Mouse (Mus musculus): ENCODE results near the gene Slc35b4. TPM values are rescaled to one million over a fixed set of nuclear protein-coding genes. Genes with fewer than 3 reads are reported as not detected.

Gene Slc35b4
- polyA plus RNA-seq, 1 experiment from 2014 or later: 42.6 TPM

DNA sequence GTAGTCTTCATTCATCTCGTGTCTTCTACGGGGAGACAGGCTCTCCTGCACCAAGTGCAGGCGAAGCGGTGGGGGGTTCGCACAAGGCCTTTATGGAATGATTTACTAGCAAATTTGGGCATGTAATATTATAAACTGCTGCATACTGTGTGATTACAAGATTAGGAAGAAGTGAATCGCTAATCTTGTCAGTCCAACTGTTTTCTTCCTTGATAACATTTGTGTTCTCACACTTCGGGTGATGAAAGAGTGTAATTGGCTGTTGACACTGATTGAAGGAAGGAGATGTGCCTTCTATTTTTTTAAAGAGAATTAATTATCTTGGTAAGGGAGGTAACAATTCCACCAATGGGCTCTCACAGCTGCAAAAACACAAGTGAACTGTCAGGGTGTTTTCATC lies 28.3 kb downstream of the Slc35b4 start:
- WGBS: 79% methylated on average over 7 of the region's 7 CpGs
- no peak overlapping the region for H3K4me2 ChIP-seq (replicated peaks)

DNA sequence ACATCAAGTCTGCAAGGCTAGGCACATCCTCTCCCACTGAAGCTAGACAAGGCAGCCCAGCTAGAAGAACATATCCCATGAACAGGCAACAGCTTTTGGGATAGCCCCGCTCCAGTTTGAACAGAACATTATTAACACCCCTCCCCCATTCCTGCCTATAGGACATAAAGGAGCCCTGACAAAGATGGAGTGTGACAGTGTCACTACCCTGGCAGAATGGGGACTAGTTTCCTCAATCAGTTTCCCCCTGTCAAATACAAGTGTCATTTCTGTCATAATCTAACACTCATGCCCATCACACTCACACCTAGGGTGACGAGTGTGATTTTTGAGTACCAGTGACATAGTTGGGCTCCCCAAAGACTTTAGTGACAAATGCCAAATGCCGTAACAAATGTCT lies 28.9 kb downstream of the Slc35b4 start:
- H3K27me3 ChIP-seq (replicated peaks): no peaks in the 10 kb centered on the region
- ATAC-seq: no peak
- 91% methylated on average over 3 of the region's 3 CpGs for WGBS

More for the DNA sequence above, 28.3 kb downstream of the Slc35b4 start:
- Histone ChIP-seq H3K9ac (no peak overlapping the region), H3K27me3 (replicated peaks) (no peaks in the 10 kb centered on the region), H3K4me1 (replicated peaks) (peaks cover 12% of the 10 kb centered on the region), H3K36me3 (no peaks in the 10 kb centered on the region), H3K27ac (no peak overlapping the region), H3K9me3 (no peaks in the 10 kb centered on the region), H3K4me3 (replicated peaks) (no peak overlapping the region)
- ATAC-seq: no peak

DNA sequence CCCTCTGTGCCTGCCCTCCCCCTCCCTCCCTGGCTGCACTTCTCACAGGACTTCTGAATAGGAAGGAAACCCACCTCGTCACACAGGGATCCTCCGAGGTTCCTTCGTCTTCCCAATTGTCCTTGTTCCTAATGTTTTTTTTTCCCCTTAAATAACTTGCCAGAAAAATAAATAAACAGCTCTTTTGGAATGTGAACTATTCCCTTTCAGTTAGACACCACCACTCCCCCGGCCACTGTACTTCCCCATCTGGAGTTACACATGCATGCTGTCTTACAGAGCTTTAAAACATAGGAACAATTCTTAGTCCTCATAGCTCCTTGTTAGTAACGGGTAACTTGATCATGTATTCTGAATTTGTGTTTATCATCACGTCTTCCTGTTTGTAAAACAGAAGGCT lies 30.9 kb downstream of the Slc35b4 start:
- ATAC-seq: no peak
- 44% methylated on average over 6 of the region's 6 CpGs for WGBS
- H3K27ac ChIP-seq: no peak overlapping the region
- H3K27me3 ChIP-seq (replicated peaks): no peaks in the 10 kb centered on the region
- H3K4me2 ChIP-seq (replicated peaks): no peak overlapping the region
- no peak overlapping the region for H3K9ac ChIP-seq
- no peaks in the 10 kb centered on the region for H3K36me3 ChIP-seq
- H3K9me3 ChIP-seq: no peaks in the 10 kb centered on the region
- H3K4me1 ChIP-seq (replicated peaks): no peaks in the 10 kb centered on the region
- no peak overlapping the region for H3K4me3 ChIP-seq (replicated peaks)

More for the DNA sequence above, 28.9 kb downstream of the Slc35b4 start:
- H3K9ac ChIP-seq: no peak overlapping the region
- H3K27ac ChIP-seq: no peak overlapping the region
- H3K36me3 ChIP-seq: no peaks in the 10 kb centered on the region
- H3K4me3 ChIP-seq (replicated peaks): no peak overlapping the region
- H3K4me2 ChIP-seq (replicated peaks): no peak overlapping the region
- H3K4me1 ChIP-seq (replicated peaks): peaks cover 6% of the 10 kb centered on the region; the same call in 1 of the 2 replicates
- H3K9me3 ChIP-seq: no peaks in the 10 kb centered on the region

DNA sequence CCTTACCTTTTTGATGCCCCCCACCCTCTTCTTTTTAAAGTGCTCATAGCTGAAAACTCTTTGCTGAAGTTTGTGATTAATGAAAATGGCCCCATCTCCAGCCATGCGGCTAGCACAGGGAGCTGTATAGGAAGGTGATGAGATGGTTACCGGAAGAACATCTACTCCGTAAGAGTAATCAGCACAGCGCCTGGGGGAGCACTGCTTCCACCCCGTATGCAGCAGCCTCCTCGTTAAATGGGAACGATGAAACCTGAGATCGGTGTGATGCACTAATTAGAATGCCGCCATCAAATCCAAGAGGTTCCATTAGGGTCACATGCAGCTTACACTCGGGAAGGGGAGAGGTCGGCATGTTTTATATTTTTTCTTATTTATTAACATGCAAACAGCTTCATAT lies 34.0 kb downstream of the Slc35b4 start:
- Histone ChIP-seq H3K4me3 (replicated peaks) (no peak overlapping the region), H3K9ac (no peak overlapping the region), H3K4me1 (replicated peaks) (no peaks in the 10 kb centered on the region), H3K27me3 (replicated peaks) (no peaks in the 10 kb centered on the region), H3K9me3 (no peaks in the 10 kb centered on the region), H3K36me3 (no peaks in the 10 kb centered on the region), H3K27ac (no peak overlapping the region), H3K4me2 (replicated peaks) (no peak overlapping the region)
- WGBS: 79% methylated on average over 11 of the region's 11 CpGs
- ATAC-seq: no peak

DNA sequence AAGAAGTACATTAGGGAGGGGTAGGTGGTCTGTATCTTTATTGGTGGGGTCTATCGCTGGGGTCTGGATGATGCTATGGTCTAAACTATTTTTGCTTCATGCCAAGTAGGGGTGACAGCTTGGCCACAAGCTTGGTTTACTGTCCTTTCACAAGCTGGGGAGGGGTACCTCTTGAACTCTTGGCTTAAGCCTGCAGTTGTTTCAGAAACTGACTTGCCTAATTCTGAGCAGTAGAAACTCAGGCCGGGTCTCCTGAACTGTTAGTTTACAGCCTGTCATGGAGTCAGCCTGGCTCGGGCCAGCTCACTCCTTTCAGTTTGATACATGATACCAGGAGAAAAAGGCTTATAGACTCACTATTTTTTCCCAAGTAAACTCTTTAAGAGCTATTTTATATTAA lies 38.5 kb downstream of the Slc35b4 start:
- H3K36me3 ChIP-seq: no peaks in the 10 kb centered on the region
- H3K9ac ChIP-seq: no peak overlapping the region
- H3K27me3 ChIP-seq (replicated peaks): no peaks in the 10 kb centered on the region
- no peak for ATAC-seq
- H3K4me2 ChIP-seq (replicated peaks): no peak overlapping the region
- no peaks in the 10 kb centered on the region for H3K4me1 ChIP-seq (replicated peaks)
- H3K4me3 ChIP-seq (replicated peaks): no peak overlapping the region
- no peaks in the 10 kb centered on the region for H3K9me3 ChIP-seq
- H3K27ac ChIP-seq: no peak overlapping the region
- WGBS: 62% methylated on average over 3 of the region's 3 CpGs

DNA sequence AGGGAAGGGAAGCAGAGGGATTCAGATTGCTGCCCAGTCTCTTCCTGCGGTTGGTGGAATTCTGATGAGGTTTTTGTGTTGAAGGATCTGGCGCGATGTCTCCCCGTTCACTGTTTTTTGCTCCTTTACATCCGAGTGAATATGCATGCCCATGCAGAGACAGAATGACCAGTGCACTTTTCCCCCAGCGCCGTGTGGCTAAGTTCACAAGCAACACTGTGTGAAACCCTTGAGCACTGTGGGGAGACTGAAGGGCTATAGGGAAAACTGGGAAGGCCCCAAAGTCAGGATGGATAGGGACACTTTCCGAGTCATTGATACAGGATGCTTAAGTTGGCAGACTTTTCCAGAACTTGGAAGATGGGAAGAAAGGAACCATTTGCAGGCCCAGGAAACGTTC lies 44.5 kb downstream of the Slc35b4 start:
- 93% methylated on average over 9 of the region's 9 CpGs for WGBS
- Histone ChIP-seq H3K9me3 (no peaks in the 10 kb centered on the region), H3K27me3 (replicated peaks) (no peaks in the 10 kb centered on the region), H3K4me2 (replicated peaks) (no peak overlapping the region), H3K27ac (no peak overlapping the region), H3K9ac (no peak overlapping the region), H3K4me1 (replicated peaks) (no peaks in the 10 kb centered on the region), H3K36me3 (no peaks in the 10 kb centered on the region), H3K4me3 (replicated peaks) (no peak overlapping the region)
- no peak for ATAC-seq

DNA sequence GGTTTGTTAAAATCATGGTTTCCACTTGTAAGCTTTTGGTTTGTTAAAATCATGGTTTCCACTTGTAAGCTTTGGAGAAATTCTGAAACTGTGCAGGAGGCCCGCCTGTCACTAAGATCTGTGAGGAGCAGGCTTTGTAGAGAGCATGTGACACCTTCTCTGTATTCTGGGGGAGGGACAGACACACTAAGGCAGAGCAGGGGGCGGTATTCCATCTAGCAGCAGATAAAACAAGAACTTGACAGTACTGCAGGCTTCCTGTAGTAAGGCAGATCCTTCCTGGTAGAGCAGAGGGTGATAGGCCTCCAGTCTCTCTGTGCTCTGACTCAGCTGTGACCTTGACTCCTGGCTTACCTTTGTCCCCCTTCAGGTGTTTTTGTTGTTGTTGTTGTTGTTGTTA lies 47.6 kb downstream of the Slc35b4 start:
- H3K27me3 ChIP-seq (replicated peaks): no peaks in the 10 kb centered on the region
- no peaks in the 10 kb centered on the region for H3K4me1 ChIP-seq (replicated peaks)
- no peak overlapping the region for H3K4me2 ChIP-seq (replicated peaks)
- no peaks in the 10 kb centered on the region for H3K36me3 ChIP-seq
- H3K9me3 ChIP-seq: no peaks in the 10 kb centered on the region
- H3K4me3 ChIP-seq (replicated peaks): no peak overlapping the region
- no peak overlapping the region for H3K9ac ChIP-seq
- WGBS: 68% methylated on average over 2 of the region's 2 CpGs
- H3K27ac ChIP-seq: no peak overlapping the region
- ATAC-seq: no peak

DNA sequence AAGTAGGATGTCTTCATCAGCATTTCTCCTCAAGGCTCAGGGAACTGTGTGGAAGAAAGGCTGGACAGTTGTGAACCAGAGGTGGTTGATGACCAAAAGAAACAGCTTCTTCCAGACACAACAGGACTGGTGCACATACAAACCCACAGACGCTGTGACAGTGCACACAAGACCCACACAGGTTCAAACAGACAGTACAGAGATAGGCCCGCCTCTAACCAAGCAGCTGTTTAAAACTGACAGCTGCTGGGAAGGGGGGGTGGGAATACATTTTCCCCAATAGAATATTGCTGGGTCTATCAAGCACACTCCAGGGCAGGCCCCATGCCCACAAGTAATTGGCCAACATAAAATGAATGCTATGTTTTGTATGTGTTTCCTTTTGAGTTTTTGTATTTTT lies 52.5 kb downstream of the Slc35b4 start:
- H3K36me3 ChIP-seq: no peaks in the 10 kb centered on the region
- WGBS: 78% methylated on average over 2 of the region's 2 CpGs
- H3K4me2 ChIP-seq (replicated peaks): no peak overlapping the region
- no peaks in the 10 kb centered on the region for H3K27me3 ChIP-seq (replicated peaks)
- H3K4me1 ChIP-seq (replicated peaks): no peaks in the 10 kb centered on the region
- H3K4me3 ChIP-seq (replicated peaks): no peak overlapping the region
- no peak overlapping the region for H3K9ac ChIP-seq
- H3K9me3 ChIP-seq: no peaks in the 10 kb centered on the region
- no peak overlapping the region for H3K27ac ChIP-seq
- ATAC-seq: no peak

DNA sequence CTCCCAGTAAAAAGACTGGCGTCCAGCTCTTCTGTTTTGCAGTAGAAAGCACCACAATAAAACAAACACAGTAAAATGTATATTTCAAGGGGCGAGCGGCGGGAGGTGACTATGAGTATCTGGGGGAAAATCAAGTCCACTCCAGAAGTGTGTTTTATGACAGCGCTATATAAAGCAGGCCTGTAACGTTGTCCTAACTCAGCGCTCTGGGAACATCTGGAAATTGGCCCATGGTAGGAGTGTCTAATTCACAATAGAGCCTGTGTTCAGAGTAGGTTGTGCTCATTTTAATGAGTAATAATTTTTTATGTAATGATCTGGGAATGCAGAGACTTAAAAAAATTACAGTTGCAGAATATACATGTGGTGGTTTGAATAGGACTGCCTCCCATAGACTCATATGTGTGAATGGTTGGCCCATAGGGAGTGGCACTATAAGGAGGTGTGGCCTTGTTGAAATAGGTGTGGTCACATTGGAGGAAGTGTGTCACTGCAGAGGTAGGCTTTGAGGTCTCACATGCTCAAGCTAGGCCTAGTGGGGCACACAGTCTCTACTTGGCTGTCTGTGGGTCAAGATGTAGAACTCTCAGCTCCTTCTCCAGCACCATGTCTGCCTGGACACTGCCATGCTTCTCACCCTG lies 60.0 kb downstream of the Slc35b4 start:
- no peak for ATAC-seq
- WGBS: 65% methylated on average over 7 of the region's 7 CpGs
- Histone ChIP-seq H3K9ac (no peak overlapping the region), H3K4me3 (replicated peaks) (no peak overlapping the region), H3K4me2 (replicated peaks) (no peak overlapping the region), H3K36me3 (no peaks in the 10 kb centered on the region), H3K9me3 (no peaks in the 10 kb centered on the region), H3K27me3 (replicated peaks) (no peaks in the 10 kb centered on the region), H3K27ac (no peak overlapping the region), H3K4me1 (replicated peaks) (no peaks in the 10 kb centered on the region)

DNA sequence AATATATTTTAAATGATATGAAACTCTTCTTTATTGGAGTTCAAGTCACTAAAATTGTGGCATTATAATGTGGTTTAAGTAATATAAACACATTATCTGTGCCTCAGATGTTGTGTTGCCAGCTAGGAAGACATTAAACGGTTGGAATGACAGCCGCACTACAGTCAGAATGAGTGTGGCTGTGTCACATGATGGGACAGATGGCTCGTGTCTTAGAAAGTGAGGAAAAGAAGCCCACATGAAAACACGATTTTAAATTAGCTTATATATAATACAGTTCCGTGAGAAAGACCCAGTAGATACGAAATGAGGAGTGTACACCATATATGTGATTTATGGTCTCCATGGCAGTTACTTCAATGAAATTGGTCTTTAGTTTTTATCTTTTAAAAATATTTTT lies 65.5 kb downstream of the Slc35b4 start:
- 78% methylated on average over 6 of the region's 6 CpGs for WGBS
- Histone ChIP-seq H3K27me3 (replicated peaks) (no peaks in the 10 kb centered on the region), H3K36me3 (no peaks in the 10 kb centered on the region), H3K9ac (no peak overlapping the region), H3K4me2 (replicated peaks) (no peak overlapping the region), H3K4me1 (replicated peaks) (no peaks in the 10 kb centered on the region), H3K9me3 (no peaks in the 10 kb centered on the region), H3K27ac (no peak overlapping the region), H3K4me3 (replicated peaks) (no peak overlapping the region)
- ATAC-seq: no peak

DNA sequence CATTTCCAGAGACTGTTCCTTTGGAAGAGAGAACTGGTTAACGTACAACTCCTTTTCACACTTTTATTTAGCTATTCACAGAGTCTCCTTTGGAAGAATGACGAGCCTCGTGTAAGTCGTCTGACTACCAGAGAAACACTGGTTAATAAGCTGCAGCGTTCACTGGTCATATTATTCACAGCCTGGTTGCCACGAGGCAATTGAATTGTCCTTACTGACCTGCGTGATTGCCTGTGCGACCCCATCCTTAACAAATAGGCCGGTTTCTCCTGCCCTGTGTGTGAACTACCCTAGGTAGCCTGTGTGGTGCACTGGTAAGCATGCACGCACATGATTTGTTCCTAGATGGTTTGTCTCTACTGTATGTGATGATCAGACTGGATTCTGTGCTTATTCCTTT lies 66.3 kb downstream of the Slc35b4 start:
- Histone ChIP-seq H3K27me3 (replicated peaks) (no peaks in the 10 kb centered on the region), H3K9ac (no peak overlapping the region), H3K9me3 (no peaks in the 10 kb centered on the region), H3K4me3 (replicated peaks) (no peak overlapping the region), H3K4me2 (replicated peaks) (no peak overlapping the region), H3K36me3 (no peaks in the 10 kb centered on the region), H3K27ac (no peak overlapping the region), H3K4me1 (replicated peaks) (no peaks in the 10 kb centered on the region)
- no peak for ATAC-seq
- 70% methylated on average over 10 of the region's 10 CpGs for WGBS
